Mouse (Mus musculus): ENCODE measurements around the gene Tnrc6c.
"Not testable (repeated sequence)": the region's sequence is repeated elsewhere in the genome, so short reads cannot be mapped to it uniquely, and the experiment has no call there.

Tnrc6c gene

GRCm38 (mm10) chr11:117783683-117784309 is 129.7 kb downstream of the Tnrc6c start:
- DNase-seq (ENCODE audit: extremely low read depth, low read depth, low spot score) = no peak

- DNase-seq (ENCODE audit: extremely low read depth, low read depth, low spot score) = no peak
Observed at GRCm38 (mm10) chr11:117786294-117786693, 132.2 kb downstream of the Tnrc6c start.

- DNase-seq (ENCODE audit: extremely low read depth, low read depth, low spot score) = not testable (repeated sequence)
Observed at GRCm38 (mm10) chr11:117788481-117788880, 134.4 kb downstream of the Tnrc6c start.

- DNase-seq (ENCODE audit: extremely low read depth, low read depth, low spot score) = no peak
Observed at GRCm38 (mm10) chr11:117790286-117790685, 136.2 kb downstream of the Tnrc6c start.

- DNase-seq (ENCODE audit: extremely low read depth, low read depth, low spot score) = no peak
Observed at GRCm38 (mm10) chr11:117790703-117791440, 136.8 kb downstream of the Tnrc6c start.

GRCm38 (mm10) chr11:117791441-117791761 is 137.3 kb downstream of the Tnrc6c start:
- DNase-seq (ENCODE audit: extremely low read depth, low read depth, low spot score) = no peak

DNA sequence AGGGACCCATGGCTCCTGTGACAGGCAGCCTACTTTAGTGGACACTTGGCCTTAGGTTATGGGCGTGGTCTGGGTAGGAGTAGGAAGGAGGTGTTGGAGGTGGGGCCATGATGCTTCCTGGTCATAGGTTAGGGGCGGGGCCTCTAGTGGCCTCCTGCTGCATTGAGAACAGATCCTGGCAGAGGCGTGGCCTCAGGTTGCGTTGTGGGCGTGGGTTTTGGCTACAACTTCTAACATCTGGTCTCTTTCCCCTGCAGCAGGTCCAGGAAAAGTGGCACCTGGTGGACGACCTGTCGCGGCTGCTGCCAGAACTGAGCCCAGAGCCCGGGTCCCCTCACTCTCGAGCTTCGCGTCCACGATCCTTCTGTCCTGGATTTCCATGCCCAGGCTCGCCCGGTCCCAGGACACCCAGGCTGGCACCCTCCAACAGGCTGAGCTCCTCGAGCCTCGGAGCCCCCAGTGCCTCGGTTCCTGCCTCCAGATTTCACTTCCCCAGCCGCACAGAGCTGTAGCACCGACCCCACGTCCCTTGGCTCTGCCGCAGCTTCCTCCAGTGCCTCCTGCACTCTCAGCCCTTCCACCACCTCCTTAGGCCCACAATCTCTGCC is 138.3 kb downstream of the Tnrc6c start:
- no peak for DNase-seq (ENCODE audit: extremely low read depth, low read depth, low spot score)

GRCm38 (mm10) chr11:117794035-117794551 is 140.0 kb downstream of the Tnrc6c start:
- DNase-seq (ENCODE audit: extremely low read depth, low read depth, low spot score) = no peak

DNA sequence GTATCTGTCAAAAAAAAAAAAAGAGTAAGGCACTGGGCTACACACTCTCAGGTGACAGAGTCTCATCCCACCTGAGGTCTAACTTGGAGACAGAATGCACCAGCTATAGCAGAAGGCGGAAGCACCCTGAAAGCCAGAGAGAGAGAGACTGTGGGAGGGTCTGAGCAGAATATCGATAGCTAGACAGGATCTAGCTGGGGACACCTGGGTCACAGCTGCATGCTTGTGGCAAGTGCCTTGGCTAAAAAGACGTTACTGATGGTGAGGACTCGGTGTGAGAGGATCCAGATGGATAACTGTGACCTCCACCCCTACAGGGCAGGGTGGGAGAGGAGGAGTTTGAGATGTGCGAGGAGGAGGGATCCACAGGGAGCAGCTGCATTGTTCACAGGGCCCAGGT is 142.9 kb downstream of the Tnrc6c start:
- DNase-seq (ENCODE audit: extremely low read depth, low read depth, low spot score) = no peak

- no peak for DNase-seq (ENCODE audit: extremely low read depth, low read depth, low spot score)
Observed at GRCm38 (mm10) chr11:117797511-117798159, 143.5 kb downstream of the Tnrc6c start, which contains the start of gene 6030468B19Rik. Gene 6030468B19Rik, plus strand, starts transcription at chr11:117797660.

DNA sequence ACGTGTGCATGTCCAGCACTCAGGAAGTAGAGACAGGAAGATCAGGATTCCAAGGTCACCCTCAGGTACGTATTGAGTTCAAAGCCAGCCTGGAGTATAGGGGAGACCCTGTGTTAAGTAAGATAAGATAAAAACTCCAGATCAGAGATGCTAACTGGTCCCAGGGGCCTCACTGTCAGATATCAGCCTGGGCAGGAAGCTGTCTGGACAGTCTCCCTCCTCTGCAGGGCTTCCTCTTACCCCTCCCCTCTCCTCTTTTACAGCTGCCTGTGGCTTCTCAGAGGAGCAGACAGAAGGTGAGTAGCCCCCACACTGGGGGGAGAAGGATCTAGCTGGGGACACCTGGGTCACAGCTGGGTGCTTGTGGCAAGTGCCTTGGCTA is 144.1 kb downstream of the Tnrc6c start:
- DNase-seq (ENCODE audit: extremely low read depth, low read depth, low spot score) = no peak

- DNase-seq (ENCODE audit: extremely low read depth, low read depth, low spot score) = no peak
Observed at GRCm38 (mm10) chr11:117799174-117799573, 145.1 kb downstream of the Tnrc6c start.

- DNase-seq (ENCODE audit: extremely low read depth, low read depth, low spot score) = no peak
Observed at GRCm38 (mm10) chr11:117800038-117800437, 145.9 kb downstream of the Tnrc6c start.

DNA sequence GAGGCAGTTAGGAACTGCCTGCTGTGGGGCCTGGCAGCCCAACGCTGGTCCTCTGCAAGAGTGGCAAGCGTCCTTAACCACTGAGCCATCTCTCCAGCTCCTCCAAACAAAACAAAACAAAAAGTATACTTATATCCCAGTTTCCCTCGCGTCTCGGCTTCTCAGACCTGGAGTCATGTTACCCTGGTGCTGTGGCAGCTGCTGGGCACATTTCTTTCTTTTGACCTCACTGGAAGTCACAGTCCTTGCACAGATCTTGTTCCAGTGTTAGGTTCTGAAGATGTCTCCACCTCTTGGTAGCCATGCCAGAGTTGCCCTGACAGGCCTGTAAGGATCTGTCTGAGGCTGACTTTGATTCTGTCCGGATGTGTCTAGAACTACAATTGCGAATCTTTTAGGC is 147.6 kb downstream of the Tnrc6c start:
- no peak for DNase-seq (ENCODE audit: extremely low read depth, low read depth, low spot score)

GRCm38 (mm10) chr11:117803166-117803688 is 149.1 kb downstream of the Tnrc6c start:
- DNase-seq (ENCODE audit: extremely low read depth, low read depth, low spot score) = no peak

GRCm38 (mm10) chr11:117806781-117807180 is 152.7 kb downstream of the Tnrc6c start:
- no peak for DNase-seq (ENCODE audit: extremely low read depth, low read depth, low spot score)

DNA sequence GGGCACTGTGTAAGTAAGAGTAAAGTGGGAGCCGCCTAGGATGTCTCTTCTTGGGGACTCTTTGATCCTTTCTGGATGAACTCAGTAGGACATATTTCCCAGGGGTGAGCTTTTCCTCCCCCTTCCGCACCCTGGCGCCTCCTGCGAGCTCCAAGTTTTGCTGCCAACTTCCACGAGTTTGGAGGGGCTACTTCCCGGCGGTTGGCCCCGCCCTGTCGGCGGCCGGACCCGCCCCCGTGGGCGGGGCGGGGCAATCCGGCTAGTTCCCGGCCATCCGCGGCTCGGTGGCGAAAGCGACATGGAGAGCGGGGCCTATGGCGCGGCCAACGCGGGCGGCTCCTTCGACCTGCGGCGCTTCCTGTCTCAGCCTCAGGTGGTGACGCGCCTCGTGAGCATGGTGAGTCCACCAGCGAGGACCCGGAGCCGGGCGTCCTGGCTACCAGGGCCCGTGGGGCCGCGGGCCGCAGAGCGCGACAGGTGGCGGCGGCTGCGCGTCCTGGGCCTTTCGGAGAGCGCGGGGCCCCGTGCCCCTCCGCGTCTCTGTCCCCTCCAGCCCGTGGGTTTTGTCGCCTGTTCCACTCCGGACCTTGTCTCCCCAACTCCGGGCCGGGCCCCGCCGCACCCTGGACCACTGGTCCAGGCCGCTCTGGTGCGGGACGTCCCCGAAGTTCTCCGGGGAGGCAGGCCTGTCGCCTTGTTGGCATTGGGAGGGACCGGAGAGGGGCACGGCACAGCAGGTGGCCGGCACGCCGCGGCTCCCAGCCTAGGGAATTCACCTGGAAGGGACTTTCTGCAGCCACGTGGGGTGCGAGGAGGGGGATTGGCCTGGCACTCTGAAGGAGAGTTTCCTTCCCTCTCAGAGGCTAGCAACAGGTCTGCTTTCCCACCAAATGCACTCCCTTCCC is 155.6 kb downstream of the Tnrc6c start, which contains the start of the genes Gm20708 and Syngr2:
Gene Gm20708, plus strand, starts transcription at position 262 of the 905 bp plus-strand sequence.
Gene Syngr2, plus strand, starts transcription at position 262 of the 905 bp plus-strand sequence.
- DNase-seq (ENCODE audit: extremely low read depth, low read depth, low spot score) = no peak

- DNase-seq (ENCODE audit: extremely low read depth, low read depth, low spot score) = no peak
Observed at GRCm38 (mm10) chr11:117810401-117811046, 156.4 kb downstream of the Tnrc6c start.

Measured in fat pad, adult 2 months (tissue).